Mouse (Mus musculus): ENCODE data around the gene Ttc34. TPM values are rescaled to one million over a fixed set of nuclear protein-coding genes. Genes with fewer than 3 reads are reported as not detected.

Gene Ttc34
- polyA plus RNA-seq, 1 experiment = not detected

- 48% methylated on average over 7 of the region's 7 CpGs for WGBS
- Histone ChIP-seq H3K4me3 (replicated peaks; ENCODE audit: control insufficient read depth, low read depth, low read length) (no peak overlapping the region), H3K4me1 (ENCODE audit: control insufficient read depth, insufficient read depth, low read length) (no peaks in the 10 kb centered on the region), H3K27ac (ENCODE audit: control insufficient read depth, insufficient read depth, low read depth, low read length, poor library complexity) (no peak overlapping the region)
- no peak for TF ChIP-seq CTCF (IDR thresholded peaks at IDR 0.05; ENCODE audit: control insufficient read depth, insufficient read depth, low read length)
- no peak for TF ChIP-seq POLR2A (IDR thresholded peaks at IDR 0.05; ENCODE audit: borderline replicate concordance, control insufficient read depth, low read depth, low read length)
Measured at GRCm38 (mm10) chr4:154826224-154826623, 11.0 kb upstream of the Ttc34 start.

- no peak for TF ChIP-seq CTCF (IDR thresholded peaks at IDR 0.05; ENCODE audit: control insufficient read depth, insufficient read depth, low read length)
- no peak for TF ChIP-seq POLR2A (IDR thresholded peaks at IDR 0.05; ENCODE audit: borderline replicate concordance, control insufficient read depth, low read depth, low read length)
- WGBS = 73% methylated on average over 7 of the region's 7 CpGs
- Histone ChIP-seq H3K27ac (ENCODE audit: control insufficient read depth, insufficient read depth, low read depth, low read length, poor library complexity) (no peak overlapping the region), H3K4me1 (ENCODE audit: control insufficient read depth, insufficient read depth, low read length) (no peaks in the 10 kb centered on the region), H3K4me3 (replicated peaks; ENCODE audit: control insufficient read depth, low read depth, low read length) (no peak overlapping the region)
Measured at GRCm38 (mm10) chr4:154827181-154827580, 10.1 kb upstream of the Ttc34 start.

- Histone ChIP-seq H3K4me3 (replicated peaks; ENCODE audit: control insufficient read depth, low read depth, low read length) (no peak overlapping the region), H3K27ac (ENCODE audit: control insufficient read depth, insufficient read depth, low read depth, low read length, poor library complexity) (no peak overlapping the region), H3K4me1 (ENCODE audit: control insufficient read depth, insufficient read depth, low read length) (no peaks in the 10 kb centered on the region)
- no peak for TF ChIP-seq CTCF (IDR thresholded peaks at IDR 0.05; ENCODE audit: control insufficient read depth, insufficient read depth, low read length)
- TF ChIP-seq POLR2A (IDR thresholded peaks at IDR 0.05; ENCODE audit: borderline replicate concordance, control insufficient read depth, low read depth, low read length) = no peak
- 63% methylated on average over 10 of the region's 10 CpGs for WGBS
Measured at GRCm38 (mm10) chr4:154827861-154828610, 9.2 kb upstream of the Ttc34 start.

GRCm38 (mm10) chr4:154831915-154832573, 5.2 kb upstream of the Ttc34 start:
- TF ChIP-seq POLR2A (IDR thresholded peaks at IDR 0.05; ENCODE audit: borderline replicate concordance, control insufficient read depth, low read depth, low read length) (no peak), CTCF (IDR thresholded peaks at IDR 0.05; ENCODE audit: control insufficient read depth, insufficient read depth, low read length) (no peak)
- 49% methylated on average over 9 of the region's 9 CpGs for WGBS
- H3K4me1 ChIP-seq (ENCODE audit: control insufficient read depth, insufficient read depth, low read length) = no peaks in the 10 kb centered on the region

GRCm38 (mm10) chr4:154836183-154836915, 910 bp upstream of the Ttc34 start:
- no peak overlapping the region for H3K27ac ChIP-seq (ENCODE audit: control insufficient read depth, insufficient read depth, low read depth, low read length, poor library complexity)
- 72% methylated on average over 7 of the region's 7 CpGs for WGBS
- TF ChIP-seq POLR2A (IDR thresholded peaks at IDR 0.05; ENCODE audit: borderline replicate concordance, control insufficient read depth, low read depth, low read length) (no peak), CTCF (IDR thresholded peaks at IDR 0.05; ENCODE audit: control insufficient read depth, insufficient read depth, low read length) (no peak)
- no peaks in the 10 kb centered on the region for H3K4me1 ChIP-seq (ENCODE audit: control insufficient read depth, insufficient read depth, low read length)
- no peak overlapping the region for H3K4me3 ChIP-seq (replicated peaks; ENCODE audit: control insufficient read depth, low read depth, low read length)

More at GRCm38 (mm10) chr4:154831915-154832573, 5.2 kb upstream of the Ttc34 start:
- Histone ChIP-seq H3K27ac (ENCODE audit: control insufficient read depth, insufficient read depth, low read depth, low read length, poor library complexity) (no peak overlapping the region), H3K4me3 (replicated peaks; ENCODE audit: control insufficient read depth, low read depth, low read length) (no peak overlapping the region)

- 81% methylated on average over 13 of the region's 13 CpGs for WGBS
Measured at GRCm38 (mm10) chr4:154838741-154839140, 1.5 kb downstream of the Ttc34 start.

GRCm38 (mm10) chr4:154839406-154839805, 2.1 kb downstream of the Ttc34 start:
- WGBS = 58% methylated on average over 11 of the region's 11 CpGs

More at GRCm38 (mm10) chr4:154838741-154839140, 1.5 kb downstream of the Ttc34 start:
- Histone ChIP-seq H3K4me1 (ENCODE audit: control insufficient read depth, insufficient read depth, low read length) (no peaks in the 10 kb centered on the region), H3K27ac (ENCODE audit: control insufficient read depth, insufficient read depth, low read depth, low read length, poor library complexity) (no peak overlapping the region), H3K4me3 (replicated peaks; ENCODE audit: control insufficient read depth, low read depth, low read length) (no peak overlapping the region)
- TF ChIP-seq POLR2A (IDR thresholded peaks at IDR 0.05; ENCODE audit: borderline replicate concordance, control insufficient read depth, low read depth, low read length) (no peak), CTCF (IDR thresholded peaks at IDR 0.05; ENCODE audit: control insufficient read depth, insufficient read depth, low read length) (no peak)

GRCm38 (mm10) chr4:154852696-154853095, 15.4 kb downstream of the Ttc34 start:
- 85% methylated on average over 1 of the region's 1 CpGs for WGBS
- Histone ChIP-seq H3K4me1 (ENCODE audit: control insufficient read depth, insufficient read depth, low read length) (no peaks in the 10 kb centered on the region), H3K27ac (ENCODE audit: control insufficient read depth, insufficient read depth, low read depth, low read length, poor library complexity) (no peak overlapping the region), H3K4me3 (replicated peaks; ENCODE audit: control insufficient read depth, low read depth, low read length) (no peak overlapping the region)
- TF ChIP-seq POLR2A (IDR thresholded peaks at IDR 0.05; ENCODE audit: borderline replicate concordance, control insufficient read depth, low read depth, low read length) (no peak), CTCF (IDR thresholded peaks at IDR 0.05; ENCODE audit: control insufficient read depth, insufficient read depth, low read length) (no peak)

More at GRCm38 (mm10) chr4:154839406-154839805, 2.1 kb downstream of the Ttc34 start:
- H3K27ac ChIP-seq (ENCODE audit: control insufficient read depth, insufficient read depth, low read depth, low read length, poor library complexity) = no peak overlapping the region
- H3K4me1 ChIP-seq (ENCODE audit: control insufficient read depth, insufficient read depth, low read length) = no peaks in the 10 kb centered on the region
- TF ChIP-seq CTCF (IDR thresholded peaks at IDR 0.05; ENCODE audit: control insufficient read depth, insufficient read depth, low read length) = no peak
- TF ChIP-seq POLR2A (IDR thresholded peaks at IDR 0.05; ENCODE audit: borderline replicate concordance, control insufficient read depth, low read depth, low read length) = no peak
- no peak overlapping the region for H3K4me3 ChIP-seq (replicated peaks; ENCODE audit: control insufficient read depth, low read depth, low read length)
